Mouse (Mus musculus) megakaryocyte, adult 5-6 weeks (primary cell): ENCODE data around the gene Unk. TPM values are rescaled to one million over a fixed set of nuclear protein-coding genes. Genes with fewer than 3 reads are reported as not detected.

Experiments used
- ATAC-seq: 2 replicates; pipeline ENCODE4 v1.8.0; 2016; ENCODE audit warnings: mild to moderate bottlenecking, inconsistent platforms; ENCODE audit not compliant: poor library complexity, severe bottlenecking
- total RNA-seq, 2 experiments: library from RNA; stranded (forward) in 1 of 2; stranded (reverse) in 1 of 2; fragments of 153-499, 151-499 nt in 1 of 2; fragments of 221-1000, 200-1000 nt in 1 of 2; gene quantifications; 2 replicates each; pipeline versions ENCODE4 v1.2.3 to v1.2.4; 2015 to 2017

Gene Unk
- total RNA-seq, 2 experiments from 2014 or later = 7.8 to 10.5 TPM

DNA sequence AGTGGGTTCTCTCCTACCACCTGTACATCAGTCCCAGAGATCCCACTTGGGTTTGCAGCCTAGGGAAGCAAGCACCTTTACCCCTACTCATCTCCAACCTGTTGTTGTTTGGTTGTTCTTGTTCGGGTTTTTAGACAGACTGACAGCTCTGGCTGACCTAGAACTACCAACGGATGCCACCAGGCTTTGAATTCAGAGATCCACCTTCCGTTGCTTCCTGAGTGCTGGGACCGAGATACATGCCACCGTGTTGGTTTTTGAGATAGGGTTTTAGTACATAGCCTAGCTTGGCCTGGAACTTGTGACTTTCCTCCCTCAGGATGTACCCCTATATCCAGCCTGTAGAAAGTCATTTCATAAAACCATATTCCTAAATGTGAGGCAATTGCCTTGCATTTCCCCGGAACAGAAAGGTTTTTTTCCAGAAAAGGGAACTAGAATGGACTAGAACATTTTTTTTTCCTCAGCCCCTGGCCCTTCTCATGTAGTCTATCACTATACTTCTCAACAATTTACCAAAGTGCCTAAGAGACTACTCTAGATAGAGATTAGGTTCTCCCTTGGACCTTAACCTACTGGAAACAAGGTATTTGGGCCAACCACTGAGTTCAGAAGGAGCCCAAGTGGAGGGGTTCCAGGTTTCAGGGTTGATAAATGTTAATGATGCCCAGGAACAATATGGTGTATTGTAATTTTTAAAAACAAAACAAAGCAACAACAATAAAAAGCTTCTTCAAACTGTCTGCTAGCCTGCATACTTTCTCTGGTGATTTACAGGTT is 846 bp upstream of the Unk start:
- ATAC-seq = no peak

GRCm38 (mm10) chr11:116030898-116031845 is 1.1 kb downstream of the Unk start:
- peak; percentile 47 for ATAC-seq

DNA sequence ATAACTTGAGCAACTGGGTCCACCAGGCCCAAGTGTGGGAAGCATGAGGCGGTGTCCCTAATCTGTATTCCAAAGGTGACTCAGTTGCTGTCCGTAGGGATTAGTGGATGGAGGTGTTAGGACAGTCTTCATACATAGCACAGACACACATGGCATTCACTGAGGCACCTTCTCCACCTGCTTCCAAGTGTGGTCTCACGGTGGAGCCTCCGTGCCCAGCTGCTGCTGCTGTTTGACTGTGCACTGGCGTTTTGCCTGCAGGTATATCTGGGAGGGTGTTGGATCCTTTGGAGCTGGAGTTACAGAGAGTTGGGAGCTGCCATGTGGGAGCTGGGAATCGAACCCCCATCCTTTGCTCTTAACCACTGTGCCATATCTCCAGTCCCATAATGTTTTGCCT is 4.5 kb downstream of the Unk start:
- ATAC-seq = no peak

GRCm38 (mm10) chr11:116036671-116037070 is 6.5 kb downstream of the Unk start:
- no peak for ATAC-seq

DNA sequence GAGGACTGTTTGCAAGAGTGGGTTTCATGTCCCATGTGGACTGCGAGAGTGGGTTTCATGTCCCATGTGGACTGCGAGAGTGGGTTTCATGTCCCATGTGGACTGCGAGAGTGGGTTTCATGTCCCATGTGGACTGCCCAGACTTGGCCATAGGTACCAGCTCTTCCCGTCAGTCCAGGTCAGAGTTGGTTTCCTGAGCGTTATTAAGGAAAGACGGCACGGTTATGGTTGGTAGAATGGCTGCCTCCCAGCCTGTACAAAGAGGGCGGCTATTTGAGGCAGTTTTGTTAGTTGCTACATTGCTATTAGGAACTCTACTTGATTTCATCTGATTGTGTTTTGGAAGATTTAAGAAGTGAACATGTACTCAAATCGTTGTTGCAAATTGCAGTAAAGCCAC is 7.7 kb downstream of the Unk start:
- no peak for ATAC-seq

- ATAC-seq = no peak
These were observed 10.5 kb downstream of the Unk start for GRCm38 (mm10) chr11:116040593-116040992.

- ATAC-seq = no peak
These were observed 11.7 kb downstream of the Unk start for GRCm38 (mm10) chr11:116041833-116042232.

DNA sequence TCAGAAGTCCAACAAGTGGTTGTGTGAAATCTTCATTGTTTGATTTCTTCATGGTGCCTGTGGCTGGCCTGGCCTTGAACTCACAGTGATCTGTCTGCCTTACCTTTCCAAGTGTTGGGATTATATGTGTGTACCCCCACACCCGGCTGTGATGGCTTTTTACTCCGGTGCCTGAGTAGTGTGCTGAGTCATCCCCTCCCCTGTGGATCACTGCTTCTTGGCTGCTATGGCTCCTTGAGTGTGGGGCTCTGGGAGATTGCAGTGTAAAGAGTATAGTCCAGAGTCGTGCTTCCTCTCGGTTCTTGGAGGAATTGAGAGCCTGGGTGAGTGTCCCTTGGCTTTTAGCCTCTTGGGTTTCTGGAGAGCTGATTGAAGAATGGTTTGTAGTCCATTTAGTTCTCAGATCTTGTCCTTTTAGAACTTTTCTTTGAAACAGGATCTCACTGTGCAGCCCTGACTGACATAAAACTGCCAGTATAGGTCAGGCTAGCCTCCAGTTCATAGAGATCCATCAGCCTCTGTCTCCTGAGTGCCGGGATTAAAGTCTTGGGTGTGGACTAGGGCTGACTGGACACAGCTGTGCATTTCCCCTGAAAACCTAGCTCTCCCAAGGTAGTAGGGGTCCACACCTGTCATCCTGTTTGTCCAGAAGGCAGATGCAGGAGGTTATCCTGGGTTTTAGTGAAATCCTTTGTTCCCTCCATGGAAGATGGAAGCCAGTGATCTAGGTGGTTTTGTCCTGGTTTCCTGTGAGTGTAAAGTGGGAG is 12.4 kb downstream of the Unk start:
- ATAC-seq = no peak

DNA sequence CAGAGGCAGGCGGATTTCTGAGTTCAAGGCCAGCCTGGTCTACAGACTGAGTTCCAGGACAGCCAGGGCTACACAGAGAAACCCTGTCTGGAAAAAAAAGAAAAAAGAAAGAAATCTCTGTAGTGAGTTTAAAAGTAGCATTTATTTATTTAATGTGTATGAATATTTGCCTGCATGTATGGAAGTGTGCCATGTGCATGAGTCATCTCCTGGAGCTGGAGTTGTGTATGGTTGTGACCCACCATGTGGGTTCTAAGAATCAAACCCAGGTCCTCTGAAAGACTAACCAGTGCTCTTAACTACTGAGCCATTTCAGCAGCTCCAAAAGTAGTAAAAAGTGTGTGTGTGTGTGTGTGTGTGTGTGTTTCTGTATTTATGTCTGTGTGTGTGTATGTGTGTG is 13.2 kb downstream of the Unk start:
- ATAC-seq = no peak

GRCm38 (mm10) chr11:116045173-116045572 is 15.1 kb downstream of the Unk start:
- ATAC-seq = no peak

DNA sequence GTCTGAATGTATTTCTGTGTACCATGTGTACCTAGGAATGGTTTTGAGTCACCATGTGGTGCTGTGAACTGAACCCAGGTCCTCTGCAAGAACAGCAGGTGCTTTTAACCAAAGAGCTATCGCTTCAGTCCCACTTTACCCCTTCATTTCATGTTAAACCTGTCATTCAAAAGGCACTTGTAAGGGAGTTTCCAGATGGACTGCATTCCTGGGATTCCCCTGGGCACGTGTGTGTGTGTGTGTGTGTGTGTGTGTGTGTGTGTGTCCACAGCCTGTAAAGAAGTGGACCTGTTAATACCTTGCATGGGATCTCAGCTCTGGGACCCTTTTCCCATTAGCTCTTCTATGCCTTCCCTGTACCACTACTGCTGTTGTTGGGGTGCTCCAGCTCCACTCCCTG is 19.5 kb downstream of the Unk start:
- ATAC-seq = no peak

- no peak for ATAC-seq
These were observed 20.1 kb downstream of the Unk start for GRCm38 (mm10) chr11:116050196-116050595.

GRCm38 (mm10) chr11:116053510-116054229 is 23.5 kb downstream of the Unk start:
- ATAC-seq = no peak

DNA sequence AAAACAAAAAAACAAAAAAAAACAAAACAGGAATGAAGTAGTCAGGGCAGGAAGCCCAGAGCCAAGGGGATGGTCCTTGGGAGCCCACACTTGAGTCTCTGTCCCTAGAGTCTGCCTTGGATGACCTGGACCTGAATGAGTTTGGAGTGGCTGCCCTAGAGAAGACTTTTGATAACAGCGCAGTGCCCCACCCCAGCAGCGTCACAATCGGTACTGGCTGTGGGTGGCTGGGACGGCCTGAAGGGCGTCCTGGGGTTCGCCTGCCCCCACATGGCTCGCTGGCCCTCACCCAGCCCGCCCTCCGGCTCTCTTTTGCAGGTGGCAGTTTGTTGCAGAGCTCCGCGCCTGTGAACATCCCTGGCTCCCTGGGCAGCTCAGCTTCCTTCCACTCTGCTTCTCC is 25.8 kb downstream of the Unk start:
- no peak for ATAC-seq

DNA sequence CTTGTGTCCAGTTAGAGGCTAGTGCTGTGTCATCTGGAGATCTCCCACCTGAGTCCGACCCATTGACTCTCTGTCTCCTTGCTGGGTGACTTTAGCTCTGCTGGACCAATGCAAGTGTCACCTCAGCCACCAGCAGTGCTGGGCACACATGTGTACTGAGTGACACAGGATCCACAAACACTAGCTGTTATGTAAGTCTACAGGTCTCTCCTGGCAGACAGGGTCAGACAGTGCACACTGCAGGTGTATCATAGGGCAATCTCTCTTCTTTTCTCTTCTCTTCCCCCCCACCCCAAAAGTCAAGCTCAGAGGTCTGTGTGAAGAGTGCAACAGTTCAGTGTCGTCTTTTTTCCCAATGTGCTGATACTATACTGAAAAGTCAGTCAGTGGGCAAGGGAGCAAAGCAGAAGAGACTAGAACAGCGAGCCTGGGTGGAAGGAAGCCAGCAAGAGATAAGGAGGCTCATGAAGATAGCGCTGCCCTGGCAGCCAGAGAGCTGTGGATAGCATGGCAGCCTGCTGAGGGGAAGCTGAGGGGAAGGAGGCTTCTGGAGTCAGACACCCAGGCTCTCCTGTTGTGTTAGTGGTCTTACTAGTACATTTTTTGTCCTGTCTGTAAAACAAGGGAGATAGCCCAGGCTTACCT is 27.2 kb downstream of the Unk start:
- ATAC-seq = peak; percentile 70

DNA sequence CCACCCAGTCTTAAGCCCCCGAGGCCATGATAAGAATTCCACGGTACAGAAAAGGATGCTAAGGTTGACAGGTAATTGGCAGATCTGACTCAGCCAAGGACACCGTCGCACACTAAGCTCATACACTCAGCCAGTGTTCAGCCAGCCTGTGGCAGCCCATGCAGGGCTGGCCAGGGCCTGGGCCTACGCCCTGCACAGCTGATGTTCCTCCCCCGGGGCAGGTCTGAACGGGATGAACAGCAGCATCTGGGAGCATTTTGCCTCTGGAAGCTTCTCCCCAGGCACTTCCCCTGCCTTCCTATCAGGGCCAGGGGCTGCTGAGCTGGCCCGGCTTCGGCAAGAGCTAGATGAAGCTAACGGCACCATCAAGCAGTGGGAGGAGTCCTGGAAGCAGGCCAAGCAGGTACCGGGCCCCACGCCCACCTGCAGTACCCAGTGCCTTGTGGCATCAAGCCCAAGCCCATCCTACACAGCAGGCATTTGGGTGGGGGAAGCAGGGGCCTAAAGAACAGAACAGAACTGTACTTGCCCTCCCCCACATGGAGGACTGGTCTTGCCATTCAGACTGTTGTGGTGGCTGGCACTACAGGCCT is 28.0 kb downstream of the Unk start:
- ATAC-seq = no peak

GRCm38 (mm10) chr11:116058868-116059690 is 29.0 kb downstream of the Unk start:
- no peak for ATAC-seq

DNA sequence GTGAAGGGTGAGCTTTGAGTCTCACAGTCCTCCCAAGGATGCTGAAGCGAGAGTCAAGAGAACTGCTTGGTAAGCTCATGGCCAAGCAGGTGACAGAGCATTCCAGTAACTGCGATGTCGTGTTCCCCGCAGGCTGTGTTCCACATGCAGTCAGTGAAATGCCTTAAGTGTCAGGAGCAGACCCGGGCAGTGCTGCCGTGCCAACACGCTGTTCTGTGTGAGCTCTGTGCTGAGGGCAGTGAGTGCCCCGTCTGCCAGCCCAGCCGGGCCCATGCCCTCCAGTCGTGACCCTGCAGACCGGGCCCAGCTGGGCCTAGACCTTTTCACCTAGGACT is 29.5 kb downstream of the Unk start:
- no peak for ATAC-seq

GRCm38 (mm10) chr11:116060596-116060995 is 30.5 kb downstream of the Unk start:
- no peak for ATAC-seq
